Mouse (Mus musculus): ENCODE results near the gene Wsb1. TPM values are rescaled to one million over a fixed set of nuclear protein-coding genes. Genes with fewer than 3 reads are reported as not detected.

The Wsb1 gene
- polyA plus RNA-seq, 1 experiment = 47.5 TPM

- Histone ChIP-seq H3K27me3 (ENCODE audit: control insufficient read depth, insufficient read depth, low read length) (no peaks in the 10 kb centered on the region), H3K27ac (ENCODE audit: insufficient read depth, low read depth, low read length) (no peak overlapping the region), H3K36me3 (ENCODE audit: control insufficient read depth, insufficient read depth, low read length) (no peaks in the 10 kb centered on the region), H3K4me3 (ENCODE audit: low read depth, low read length) (no peak overlapping the region), H3K4me1 (ENCODE audit: control insufficient read depth, insufficient read depth, insufficient read length, low read length) (peaks cover 22% of the 10 kb centered on the region)
- TF ChIP-seq CTCF (IDR thresholded peaks at IDR 0.05; ENCODE audit: extremely low read depth, insufficient read length, insufficient replicate concordance, low read depth, low read length) (no peak), POLR2A (IDR thresholded peaks at IDR 0.05; ENCODE audit: low read depth, low read length) (no peak)
- 37% methylated on average over 9 of the region's 9 CpGs for WGBS
Observed at GRCm38 (mm10) chr11:79286305-79286799, 31.9 kb upstream of the Wsb1 start.

GRCm38 (mm10) chr11:79283350-79284030 is 29.0 kb upstream of the Wsb1 start:
- Histone ChIP-seq H3K36me3 (ENCODE audit: control insufficient read depth, insufficient read depth, low read length) (no peaks in the 10 kb centered on the region), H3K27ac (ENCODE audit: insufficient read depth, low read depth, low read length) (no peak overlapping the region), H3K4me3 (ENCODE audit: low read depth, low read length) (no peak overlapping the region), H3K4me1 (ENCODE audit: control insufficient read depth, insufficient read depth, insufficient read length, low read length) (peaks cover 15% of the 10 kb centered on the region), H3K27me3 (ENCODE audit: control insufficient read depth, insufficient read depth, low read length) (no peaks in the 10 kb centered on the region)
- TF ChIP-seq POLR2A (IDR thresholded peaks at IDR 0.05; ENCODE audit: low read depth, low read length) (no peak), CTCF (IDR thresholded peaks at IDR 0.05; ENCODE audit: extremely low read depth, insufficient read length, insufficient replicate concordance, low read depth, low read length) (no peak)
- 93% methylated on average over 4 of the region's 4 CpGs for WGBS

- 18% methylated on average over 5 of the region's 5 CpGs for WGBS
- no peaks in the 10 kb centered on the region for H3K36me3 ChIP-seq (ENCODE audit: control insufficient read depth, insufficient read depth, low read length)
- no peak overlapping the region for H3K4me3 ChIP-seq (ENCODE audit: low read depth, low read length)
- no peak for TF ChIP-seq POLR2A (IDR thresholded peaks at IDR 0.05; ENCODE audit: low read depth, low read length)
- H3K27me3 ChIP-seq (ENCODE audit: control insufficient read depth, insufficient read depth, low read length) = no peaks in the 10 kb centered on the region
- H3K4me1 ChIP-seq (ENCODE audit: control insufficient read depth, insufficient read depth, insufficient read length, low read length) = peaks cover 6% of the 10 kb centered on the region
- no peak overlapping the region for H3K27ac ChIP-seq (ENCODE audit: insufficient read depth, low read depth, low read length)
Observed at GRCm38 (mm10) chr11:79281396-79281795, 26.9 kb upstream of the Wsb1 start.

- 41% methylated on average over 2 of the region's 2 CpGs for WGBS
- no peak for TF ChIP-seq POLR2A (IDR thresholded peaks at IDR 0.05; ENCODE audit: low read depth, low read length)
- Histone ChIP-seq H3K4me3 (ENCODE audit: low read depth, low read length) (no peak overlapping the region), H3K27me3 (ENCODE audit: control insufficient read depth, insufficient read depth, low read length) (no peaks in the 10 kb centered on the region), H3K27ac (ENCODE audit: insufficient read depth, low read depth, low read length) (no peak overlapping the region), H3K4me1 (ENCODE audit: control insufficient read depth, insufficient read depth, insufficient read length, low read length) (peaks cover 5% of the 10 kb centered on the region; the same call in 1 of the 2 replicates), H3K36me3 (ENCODE audit: control insufficient read depth, insufficient read depth, low read length) (no peaks in the 10 kb centered on the region)
Observed at GRCm38 (mm10) chr11:79279732-79280405, 25.4 kb upstream of the Wsb1 start.

- no peak overlapping the region for H3K4me3 ChIP-seq (ENCODE audit: low read depth, low read length)
- 28% methylated on average over 4 of the region's 4 CpGs for WGBS
- no peaks in the 10 kb centered on the region for H3K27me3 ChIP-seq (ENCODE audit: control insufficient read depth, insufficient read depth, low read length)
- H3K36me3 ChIP-seq (ENCODE audit: control insufficient read depth, insufficient read depth, low read length) = no peaks in the 10 kb centered on the region
- no peak for TF ChIP-seq POLR2A (IDR thresholded peaks at IDR 0.05; ENCODE audit: low read depth, low read length)
- peak overlapping the region; percentile 35; the same call in 1 of the 2 replicates for H3K27ac ChIP-seq (ENCODE audit: insufficient read depth, low read depth, low read length)
- H3K4me1 ChIP-seq (ENCODE audit: control insufficient read depth, insufficient read depth, insufficient read length, low read length) = peaks cover 3% of the 10 kb centered on the region; the same call in 1 of the 2 replicates
Observed at GRCm38 (mm10) chr11:79273757-79274156, 19.3 kb upstream of the Wsb1 start.

GRCm38 (mm10) chr11:79273039-79273438 is 18.6 kb upstream of the Wsb1 start:
- H3K36me3 ChIP-seq (ENCODE audit: control insufficient read depth, insufficient read depth, low read length) = no peaks in the 10 kb centered on the region
- H3K4me3 ChIP-seq (ENCODE audit: low read depth, low read length) = no peak overlapping the region
- WGBS = 22% methylated on average over 4 of the region's 4 CpGs
- no peak for TF ChIP-seq POLR2A (IDR thresholded peaks at IDR 0.05; ENCODE audit: low read depth, low read length)
- no peak for TF ChIP-seq CTCF (IDR thresholded peaks at IDR 0.05; ENCODE audit: extremely low read depth, insufficient read length, insufficient replicate concordance, low read depth, low read length)
- no peaks in the 10 kb centered on the region for H3K27me3 ChIP-seq (ENCODE audit: control insufficient read depth, insufficient read depth, low read length)
- H3K27ac ChIP-seq (ENCODE audit: insufficient read depth, low read depth, low read length) = no peak overlapping the region
- H3K4me1 ChIP-seq (ENCODE audit: control insufficient read depth, insufficient read depth, insufficient read length, low read length) = peaks cover 3% of the 10 kb centered on the region; the same call in 1 of the 2 replicates

GRCm38 (mm10) chr11:79267171-79267570 is 12.7 kb upstream of the Wsb1 start:
- TF ChIP-seq CTCF (IDR thresholded peaks at IDR 0.05; ENCODE audit: extremely low read depth, insufficient read length, insufficient replicate concordance, low read depth, low read length) (no peak), POLR2A (IDR thresholded peaks at IDR 0.05; ENCODE audit: low read depth, low read length) (no peak)
- Histone ChIP-seq H3K27ac (ENCODE audit: insufficient read depth, low read depth, low read length) (no peak overlapping the region), H3K4me3 (ENCODE audit: low read depth, low read length) (no peak overlapping the region), H3K4me1 (ENCODE audit: control insufficient read depth, insufficient read depth, insufficient read length, low read length) (no peaks in the 10 kb centered on the region), H3K36me3 (ENCODE audit: control insufficient read depth, insufficient read depth, low read length) (no peaks in the 10 kb centered on the region), H3K27me3 (ENCODE audit: control insufficient read depth, insufficient read depth, low read length) (no peaks in the 10 kb centered on the region)
- 68% methylated on average over 1 of the region's 1 CpGs for WGBS
